Mouse (Mus musculus): ENCODE measurements around the gene Dab1. TPM values are rescaled to one million over a fixed set of nuclear protein-coding genes. Genes with fewer than 3 reads are reported as not detected.

Dab1 gene
- total RNA-seq, 2 experiments from 2014 or later, result not detected

DNA sequence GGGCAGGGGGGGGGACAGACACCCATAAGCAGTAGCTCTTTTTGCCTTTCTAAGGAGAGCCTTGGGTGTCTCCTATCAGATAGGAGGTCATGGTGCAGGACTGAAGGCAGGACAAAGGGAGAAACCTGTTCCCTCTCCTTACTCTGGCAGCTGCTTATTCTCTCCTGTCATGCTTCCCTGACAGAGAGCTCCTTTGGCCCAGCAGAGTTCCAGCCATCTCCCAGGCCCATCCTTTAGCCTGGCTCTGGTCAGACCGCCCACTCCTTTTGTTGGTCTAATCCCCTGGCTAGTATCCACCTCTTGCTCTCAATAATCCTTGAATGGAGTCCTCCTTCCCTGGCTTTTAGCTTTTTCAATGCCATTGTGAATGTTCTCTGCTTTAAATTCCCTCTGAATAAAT, 878.1 kb downstream of the Dab1 start:
- no peak for ATAC-seq (replicated peaks; ENCODE audit: poor library complexity)

DNA sequence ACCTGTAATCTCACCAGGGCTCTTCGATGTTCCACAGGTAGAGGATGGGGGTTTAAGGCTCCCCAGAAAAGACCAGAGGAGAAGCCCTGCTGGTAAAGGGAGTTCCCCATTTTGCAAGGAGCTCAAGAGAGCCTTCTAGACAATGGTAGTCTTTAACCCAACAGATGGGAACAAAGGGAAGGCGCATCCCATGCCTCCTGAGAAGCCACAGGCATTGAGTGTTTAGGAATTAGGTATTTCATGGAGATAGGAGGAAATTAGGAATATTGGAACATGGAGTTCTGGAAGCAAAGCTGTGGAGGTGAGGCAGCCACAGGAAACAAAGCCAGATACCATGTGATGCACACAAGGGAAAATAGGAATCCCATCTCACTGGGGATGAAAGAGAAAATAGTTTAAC, 881.0 kb downstream of the Dab1 start:
- no peak for ATAC-seq (replicated peaks; ENCODE audit: poor library complexity)

DNA sequence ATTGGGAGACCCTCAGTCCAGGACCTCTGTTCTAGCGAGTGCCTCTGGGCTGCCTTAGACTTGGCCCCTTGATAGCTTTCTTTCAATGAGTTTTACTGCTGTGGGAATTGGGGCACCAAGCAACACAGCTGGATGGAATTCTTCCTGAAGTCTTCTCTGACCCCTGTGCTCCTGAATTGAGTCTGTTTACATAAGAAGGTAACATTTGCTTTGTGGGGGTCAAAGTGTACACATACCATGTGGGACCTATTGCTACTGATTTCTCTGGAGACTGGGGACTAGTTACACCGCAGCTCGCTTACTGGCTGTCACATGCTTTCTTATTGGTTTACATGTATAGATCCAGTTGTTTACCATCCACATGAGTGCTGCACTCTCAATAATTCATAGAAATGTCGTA, 881.5 kb downstream of the Dab1 start:
- ATAC-seq (replicated peaks; ENCODE audit: poor library complexity), result no peak

DNA sequence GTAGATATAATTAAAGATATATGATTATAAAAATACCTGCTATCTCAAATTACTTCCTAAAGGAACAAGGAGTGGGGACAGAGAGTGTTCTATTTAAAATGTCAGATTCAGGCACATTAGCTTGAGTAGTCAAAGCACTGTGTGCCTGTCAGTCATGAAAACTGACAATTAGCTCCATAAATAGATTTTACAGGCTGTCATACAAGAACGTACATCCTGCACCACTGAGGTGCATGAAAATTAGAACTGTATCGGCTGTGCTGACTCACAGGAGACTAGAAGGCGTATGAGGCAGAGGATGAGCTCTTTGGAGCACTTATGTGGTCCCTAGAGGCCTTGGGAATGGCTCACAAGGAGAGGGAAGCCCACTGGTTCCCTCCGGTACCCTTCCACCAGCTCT, 882.1 kb downstream of the Dab1 start:
- no peak for ATAC-seq (replicated peaks; ENCODE audit: poor library complexity)

DNA sequence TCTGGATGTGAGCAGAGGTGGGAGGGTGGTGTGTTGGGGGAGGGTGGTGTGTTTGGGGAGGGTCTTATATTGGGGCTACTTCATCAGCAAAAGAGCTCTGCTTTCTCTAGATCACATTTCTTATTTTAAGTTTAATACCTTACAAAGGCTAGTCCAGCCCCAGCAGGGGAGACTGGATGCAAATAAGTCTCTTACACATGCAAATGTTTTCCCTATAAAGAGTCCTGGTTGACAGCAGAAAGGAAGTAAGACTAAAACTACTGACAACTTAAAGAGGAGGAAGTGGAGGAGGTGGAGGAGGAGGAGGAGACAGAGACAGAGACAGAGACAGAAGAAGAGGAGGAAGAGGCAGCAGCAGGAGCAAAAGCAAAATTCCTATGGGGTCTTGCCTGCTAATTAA, 885.8 kb downstream of the Dab1 start:
- no peak for ATAC-seq (replicated peaks; ENCODE audit: poor library complexity)

DNA sequence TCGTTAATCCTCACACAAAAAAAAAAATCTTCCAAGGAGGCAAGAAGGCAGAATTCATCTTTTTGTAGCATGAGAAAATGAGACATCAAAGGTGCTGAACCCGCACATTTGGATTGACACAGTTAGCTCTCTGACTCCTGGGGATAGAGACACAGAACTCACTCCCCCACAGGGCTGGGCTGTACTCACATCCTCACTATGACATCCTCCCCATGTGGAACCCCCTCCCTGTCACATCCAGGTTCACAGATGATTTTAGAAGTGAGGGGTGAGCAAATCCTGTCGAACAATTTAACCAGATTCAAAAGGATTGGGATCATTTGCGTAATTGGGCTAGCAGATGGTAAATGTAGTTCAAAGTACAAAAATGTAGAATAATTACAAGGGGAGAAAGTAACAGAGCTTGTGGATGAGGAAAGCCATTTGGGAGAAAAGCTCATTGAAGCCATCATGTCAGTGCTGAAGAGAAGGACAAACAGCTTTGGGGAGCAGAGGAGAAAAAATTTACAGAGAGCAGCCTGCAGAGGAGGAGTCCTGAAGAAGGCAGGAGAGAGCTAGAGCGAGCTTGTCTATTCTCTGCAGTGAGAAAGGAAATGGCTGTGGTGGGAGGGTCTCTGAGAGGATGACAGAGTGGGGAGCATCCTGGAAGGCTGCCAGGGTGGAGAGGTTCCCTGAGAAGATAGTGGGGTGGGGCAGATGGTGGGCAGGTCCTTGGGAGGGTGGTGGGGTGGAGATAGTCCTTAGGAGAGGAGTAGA, 890.2 kb downstream of the Dab1 start:
- ATAC-seq (replicated peaks; ENCODE audit: poor library complexity), result no peak

DNA sequence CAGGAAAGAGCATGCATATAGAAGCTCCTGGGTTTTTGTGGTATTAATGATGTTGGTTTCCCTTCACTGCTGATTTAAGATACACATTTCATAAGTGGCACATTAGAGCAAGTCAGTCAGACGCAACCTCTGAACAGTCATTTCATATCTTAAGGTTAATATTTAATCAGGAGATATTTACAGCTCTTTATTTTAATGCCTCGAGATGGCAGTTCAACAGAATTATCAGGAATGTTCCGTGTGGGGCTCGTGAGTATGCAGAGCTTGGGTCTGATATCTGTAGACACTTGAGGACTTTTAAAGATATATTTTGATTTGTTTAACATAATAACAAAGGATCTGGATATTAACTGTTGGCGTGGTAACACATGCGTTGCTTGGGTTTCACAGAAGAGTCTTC, 892.7 kb downstream of the Dab1 start:
- ATAC-seq (replicated peaks; ENCODE audit: poor library complexity), result no peak

DNA sequence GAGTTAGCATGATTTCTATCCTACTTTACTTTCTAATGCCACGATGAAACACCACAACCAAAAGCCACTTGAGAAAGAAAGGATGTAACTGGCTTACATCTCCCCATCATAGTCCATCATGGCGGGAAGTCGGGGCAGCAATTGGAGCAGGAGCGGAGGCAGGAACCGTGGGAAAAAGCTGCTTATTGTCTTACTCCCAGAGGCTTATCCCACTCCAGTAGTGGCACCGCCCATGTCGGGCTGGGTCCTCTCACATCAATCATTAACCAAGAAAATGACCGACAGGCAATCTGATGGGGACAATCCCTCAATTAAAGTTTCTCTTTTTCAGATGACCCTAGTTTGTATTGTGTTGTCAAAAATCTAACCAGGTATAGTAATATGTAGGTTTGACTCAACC, 893.4 kb downstream of the Dab1 start:
- no peak for ATAC-seq (replicated peaks; ENCODE audit: poor library complexity)

DNA sequence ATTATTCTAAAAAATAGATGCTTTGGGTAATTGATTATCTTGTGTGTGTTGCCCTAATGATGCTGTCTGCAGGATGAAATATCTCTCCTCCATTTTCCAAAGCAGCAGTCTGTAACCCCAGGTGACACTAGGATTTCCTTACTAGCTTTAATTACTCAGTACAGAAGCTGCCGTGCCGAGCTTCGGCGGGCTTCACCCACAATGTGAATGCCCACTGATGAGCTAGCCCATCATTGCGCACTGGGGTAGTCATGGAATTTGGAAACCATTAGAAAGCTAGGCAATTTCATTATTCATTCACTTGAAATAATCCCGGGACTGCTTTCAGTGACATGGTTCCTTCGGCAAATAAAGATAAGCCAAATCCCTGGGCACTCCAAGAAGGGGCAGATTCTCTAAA, 894.5 kb downstream of the Dab1 start:
- no peak for ATAC-seq (replicated peaks; ENCODE audit: poor library complexity)

DNA sequence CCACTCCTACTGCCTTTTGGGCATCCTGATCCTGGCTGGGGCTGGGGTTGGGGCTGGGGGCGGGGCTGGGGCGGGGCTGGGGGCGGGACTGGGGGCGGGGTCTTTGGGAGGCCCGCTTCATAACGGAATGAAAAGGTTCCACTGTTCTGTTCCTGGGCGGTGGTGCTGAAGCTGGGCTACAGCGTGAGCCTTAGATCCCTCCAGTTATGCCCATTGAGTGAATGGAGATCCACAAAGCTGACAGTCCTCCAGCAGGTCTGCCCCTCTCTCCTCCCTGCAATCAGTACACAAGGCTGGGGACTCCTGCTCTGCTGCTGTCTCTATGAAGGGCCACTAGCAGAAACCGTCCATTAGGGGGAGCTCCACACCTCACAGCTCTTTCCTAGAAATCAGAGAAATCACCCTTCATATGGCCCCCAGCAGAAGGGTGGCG, 895.4 kb downstream of the Dab1 start:
- ATAC-seq (replicated peaks; ENCODE audit: poor library complexity), result peak; percentile 97

DNA sequence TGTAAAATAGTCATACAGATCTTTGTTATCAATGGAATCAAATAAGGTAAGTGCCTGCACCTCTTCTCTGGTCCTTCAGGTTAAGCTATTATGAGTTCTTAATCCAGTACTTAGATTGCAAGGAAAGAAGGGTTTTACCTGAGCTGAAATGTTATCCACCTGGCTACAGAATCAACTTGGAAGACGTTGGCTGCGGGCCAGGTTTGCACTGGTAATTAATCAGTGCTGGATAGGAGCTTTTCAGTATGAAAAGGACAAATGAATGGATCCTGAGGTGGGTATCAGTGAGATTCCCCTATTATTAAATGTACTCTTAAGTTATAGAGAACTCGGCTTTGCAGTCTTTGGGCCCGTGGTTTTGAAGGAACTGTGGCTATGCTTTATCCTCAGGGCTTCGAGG, 896.5 kb downstream of the Dab1 start:
- no peak for ATAC-seq (replicated peaks; ENCODE audit: poor library complexity)

DNA sequence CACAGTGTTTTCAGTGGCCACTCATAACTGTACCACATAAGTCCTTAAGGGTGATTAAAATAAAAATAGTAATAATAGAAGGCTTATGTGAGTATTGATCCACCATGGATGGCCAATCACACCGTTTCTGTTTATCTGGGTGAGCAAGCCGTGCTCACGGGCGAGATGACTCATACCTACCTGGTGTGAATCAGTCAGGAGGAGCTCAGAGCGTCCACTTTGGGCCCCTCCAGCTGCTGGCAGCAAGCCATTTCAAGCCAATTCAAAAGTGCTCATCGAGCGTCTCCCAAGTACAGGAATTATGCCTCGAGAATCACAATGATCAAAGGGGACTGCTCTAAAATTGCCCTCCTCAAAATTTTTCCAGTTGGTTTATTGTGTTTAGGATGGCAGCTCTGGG, 903.2 kb downstream of the Dab1 start:
- ATAC-seq (replicated peaks; ENCODE audit: poor library complexity), result no peak

DNA sequence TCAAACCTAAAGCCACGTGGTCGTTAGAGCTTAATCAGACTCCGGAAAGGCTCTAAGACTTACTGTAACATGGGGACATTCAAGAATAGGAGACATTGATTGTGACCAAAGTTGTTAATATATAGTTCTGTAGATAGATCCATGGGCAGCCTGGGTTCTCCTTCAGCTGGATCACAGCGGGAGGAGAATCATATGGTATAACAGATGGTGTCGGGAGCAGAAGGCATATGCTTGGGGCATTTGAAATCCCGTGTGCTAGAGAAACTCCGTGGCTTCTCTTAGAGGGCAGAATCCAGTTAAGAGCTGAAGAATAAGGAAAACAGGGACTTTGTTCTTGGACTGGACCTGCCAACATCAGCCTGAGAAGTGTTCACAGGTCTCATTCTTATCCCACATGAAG, 904.6 kb downstream of the Dab1 start:
- no peak for ATAC-seq (replicated peaks; ENCODE audit: poor library complexity)

DNA sequence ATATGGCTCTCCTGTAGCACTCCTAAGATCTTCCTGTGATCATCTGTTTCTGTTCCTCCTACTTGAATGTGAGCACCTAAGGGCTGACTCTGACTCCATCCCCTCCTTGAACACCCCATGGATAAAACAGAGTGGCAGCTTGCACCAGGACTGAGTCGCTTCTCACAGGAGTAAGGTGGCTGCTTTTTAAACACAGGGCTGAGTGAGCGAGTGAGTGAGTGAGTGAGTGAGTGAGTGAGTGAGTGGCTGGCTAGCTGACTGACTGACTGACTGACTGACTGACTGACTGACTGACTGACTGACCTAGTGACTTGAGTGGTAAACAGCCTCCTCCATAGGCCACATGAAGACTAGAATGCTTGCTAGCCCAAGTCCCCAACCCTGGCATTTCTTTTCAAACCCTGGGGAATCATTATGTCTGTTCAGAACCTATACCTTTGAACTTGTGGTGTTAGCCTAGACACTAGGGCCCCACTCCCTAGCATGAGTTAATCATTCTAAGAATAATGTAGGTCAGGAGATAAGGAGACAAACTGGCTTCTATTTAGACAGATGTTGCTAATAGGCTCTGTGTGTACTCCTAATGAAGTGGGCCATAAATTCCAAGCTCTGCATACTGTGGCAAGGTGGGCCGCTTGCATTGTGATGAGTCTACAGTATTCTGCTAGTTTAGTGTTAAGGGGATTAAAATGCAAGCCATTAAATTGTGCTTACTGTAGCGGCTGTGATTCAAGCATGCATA, 910.9 kb downstream of the Dab1 start:
- no peak for ATAC-seq (replicated peaks; ENCODE audit: poor library complexity)

DNA sequence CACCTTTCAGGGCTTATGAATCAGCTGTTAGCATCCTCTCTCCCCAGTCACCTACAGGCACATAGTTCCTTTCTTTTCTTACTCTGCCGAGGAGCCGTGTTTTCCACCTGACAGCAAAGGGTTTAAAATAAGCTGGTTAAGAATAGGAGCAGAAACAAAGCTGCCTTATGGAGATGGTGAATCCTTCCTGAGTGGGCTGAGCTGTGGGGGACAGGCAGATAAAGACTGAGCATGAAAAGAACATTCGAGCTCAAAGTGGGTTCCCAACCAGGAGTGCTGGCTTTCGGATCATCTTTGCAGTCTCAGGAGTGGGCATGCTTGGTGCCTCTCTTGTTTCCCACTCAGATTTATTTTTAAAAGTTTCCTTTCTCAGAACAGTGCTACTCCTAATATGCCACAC, 913.7 kb downstream of the Dab1 start:
- no peak for ATAC-seq (replicated peaks; ENCODE audit: poor library complexity)

DNA sequence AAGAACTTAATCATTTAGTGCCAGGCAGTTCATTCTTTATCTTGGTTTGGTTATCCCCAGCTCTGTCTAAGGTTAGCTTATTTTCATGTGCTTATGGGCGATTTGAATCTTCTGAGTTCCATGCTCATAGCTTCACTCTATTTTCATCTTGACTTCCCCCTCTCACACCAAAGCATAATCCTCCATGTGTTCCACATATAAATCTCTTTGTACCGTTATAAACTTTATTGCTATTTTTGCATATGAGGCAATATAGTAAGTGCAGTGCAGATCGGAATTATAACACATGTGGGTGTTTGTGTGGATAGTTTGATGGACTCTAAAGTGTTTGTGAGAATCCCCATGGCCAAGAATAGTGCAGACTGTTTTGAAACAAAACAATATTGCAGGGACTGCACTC, 919.3 kb downstream of the Dab1 start:
- ATAC-seq (replicated peaks; ENCODE audit: poor library complexity), result no peak

DNA sequence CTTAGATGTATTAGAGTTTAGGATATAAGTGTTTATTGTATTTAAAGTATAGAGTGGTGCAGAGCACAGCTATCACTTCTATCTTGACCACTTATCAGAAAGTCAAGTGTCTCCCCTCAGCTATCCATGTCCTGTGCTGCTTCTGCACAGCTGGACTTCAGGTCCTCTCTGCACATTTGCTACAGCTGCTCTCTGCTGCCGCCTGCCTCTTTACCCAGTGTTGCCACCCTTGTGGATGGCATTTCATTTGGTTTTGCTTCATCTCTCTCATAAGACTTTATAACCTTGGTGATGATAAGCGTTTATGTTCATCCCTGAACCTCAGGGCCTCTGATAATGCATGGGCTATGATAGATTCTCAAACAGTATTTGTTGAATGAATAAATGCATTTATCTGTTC, 919.9 kb downstream of the Dab1 start:
- no peak for ATAC-seq (replicated peaks; ENCODE audit: poor library complexity)

DNA sequence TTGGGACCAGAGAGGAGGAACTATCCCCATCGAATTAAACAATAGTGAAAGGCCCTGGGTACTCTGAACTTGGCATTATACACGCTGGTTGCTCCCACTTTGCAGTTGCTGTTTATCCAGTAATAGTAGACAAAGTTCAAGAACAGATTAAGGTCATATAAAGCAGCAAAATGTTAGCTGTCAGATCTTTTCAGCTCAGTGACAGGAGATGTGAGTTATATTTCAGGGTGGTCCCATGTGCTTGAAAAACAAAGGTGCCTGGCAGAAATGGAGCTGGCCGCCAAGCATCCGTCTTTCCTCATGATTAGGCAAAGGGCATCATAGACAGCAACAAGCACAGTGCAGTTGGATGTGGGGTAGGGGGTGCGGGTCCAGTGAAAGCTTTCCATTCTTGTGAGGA, 927.9 kb downstream of the Dab1 start:
- no peak for ATAC-seq (replicated peaks; ENCODE audit: poor library complexity)

DNA sequence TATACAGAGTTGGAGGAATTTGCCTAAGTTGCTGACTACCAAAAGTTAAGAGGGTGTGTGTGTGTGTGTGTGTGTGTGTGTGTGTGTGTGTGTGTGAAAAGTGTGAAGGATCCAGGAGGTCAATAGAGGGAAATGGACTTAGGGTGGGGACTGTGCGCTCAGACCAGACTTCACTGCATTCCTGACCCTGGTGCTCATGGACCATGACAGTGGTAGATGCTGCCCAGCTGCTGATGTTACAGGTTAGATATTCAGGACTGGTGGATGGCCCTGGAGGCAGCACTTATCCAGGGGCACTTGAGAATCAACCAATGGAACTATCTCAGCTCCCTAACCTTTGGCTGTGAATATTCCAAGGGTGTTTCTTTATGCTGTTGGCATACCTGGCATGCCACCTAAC, 929.1 kb downstream of the Dab1 start:
- ATAC-seq (replicated peaks; ENCODE audit: poor library complexity), result no peak

DNA sequence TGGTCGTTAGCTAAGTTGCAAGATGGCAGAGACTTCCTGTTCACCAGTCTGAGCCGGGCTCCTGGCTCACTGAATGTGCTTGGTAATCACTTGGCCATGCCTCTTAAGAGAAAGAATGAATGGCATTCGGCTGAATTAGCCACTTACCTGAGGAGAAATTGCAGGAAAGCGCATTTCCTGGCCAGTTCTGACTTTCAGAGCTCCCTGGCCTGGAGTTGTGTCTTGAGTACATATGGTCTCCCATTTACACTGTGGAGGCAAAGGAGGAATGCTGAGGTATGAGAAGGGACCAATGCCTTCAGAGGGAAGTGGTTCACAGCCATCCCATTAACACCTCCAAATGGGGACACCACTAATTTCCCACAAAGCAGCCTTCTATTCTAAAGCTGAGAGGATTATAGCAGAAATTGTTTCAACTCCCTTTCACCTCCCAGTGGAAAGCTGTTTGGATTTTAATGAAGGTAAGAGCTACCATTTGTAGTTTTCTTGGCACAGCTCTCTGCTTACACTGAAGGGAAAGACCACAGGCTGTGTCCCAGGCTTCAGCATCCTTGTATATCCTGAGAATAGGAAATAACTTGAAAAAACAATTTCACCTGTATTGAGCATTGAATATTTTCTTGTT, 931.5 kb downstream of the Dab1 start:
- no peak for ATAC-seq (replicated peaks; ENCODE audit: poor library complexity)

DNA sequence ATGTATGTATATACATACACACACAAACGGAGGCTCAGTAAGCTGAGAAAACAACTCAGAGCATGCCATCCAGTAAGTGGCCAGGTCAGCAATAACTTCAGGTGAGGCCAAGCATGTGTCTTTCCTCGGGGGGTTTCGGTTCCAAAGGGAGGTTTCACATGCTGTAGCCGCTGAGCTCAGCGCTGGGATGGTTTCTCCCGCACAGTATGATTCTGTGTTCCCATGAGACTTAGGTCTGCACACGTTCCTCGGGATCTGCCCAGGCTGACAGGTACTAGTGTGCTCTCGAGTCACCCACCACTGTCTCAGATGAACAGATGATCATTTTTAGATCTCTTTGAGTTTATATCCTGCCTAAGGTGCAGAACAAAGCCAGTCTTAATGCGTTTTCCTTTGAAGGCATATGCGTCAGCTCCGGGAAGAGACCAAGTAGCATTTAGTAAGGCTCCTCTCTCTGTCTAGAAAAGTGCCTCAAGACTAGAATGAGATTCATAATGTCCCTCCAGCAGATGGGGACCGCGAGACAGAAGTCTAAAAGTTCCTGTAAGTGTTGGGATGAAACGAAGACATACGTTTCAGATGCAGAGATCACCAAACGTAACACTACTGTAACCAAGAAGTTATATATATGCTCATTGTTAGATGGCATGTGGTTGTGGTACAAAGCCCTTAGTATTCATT, 932.4 kb downstream of the Dab1 start:
- no peak for ATAC-seq (replicated peaks; ENCODE audit: poor library complexity)

DNA sequence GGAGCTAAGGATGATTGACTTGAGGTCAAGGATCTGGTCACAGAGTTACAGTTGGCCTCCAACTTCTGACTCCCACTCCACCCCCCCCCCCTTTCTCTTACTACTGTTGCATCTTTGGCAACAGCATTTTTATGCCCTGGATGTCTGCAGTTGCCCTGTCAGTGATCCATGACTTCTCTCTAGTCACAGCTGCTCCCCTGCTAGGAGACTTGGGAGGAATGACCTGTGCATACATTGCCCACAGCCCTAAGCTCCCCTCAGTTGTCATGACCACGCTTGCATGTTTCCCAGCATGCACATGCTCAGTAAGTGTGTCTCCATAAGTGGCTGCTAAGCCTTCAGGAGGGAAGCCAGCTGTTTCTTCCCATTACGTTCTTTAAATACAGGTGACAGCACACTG, 936.2 kb downstream of the Dab1 start:
- no peak for ATAC-seq (replicated peaks; ENCODE audit: poor library complexity)
